Mouse (Mus musculus) right cerebral cortex, postnatal 14 days (tissue): Measurements from ENCODE around the gene Nmt1.

Experiments
- DNase-seq: peaks from one replicate; pipeline ENCODE4 v3.0.0; 2022

Nmt1 gene

GRCm38 (mm10) chr11:103081631-103082030 lies 53.6 kb downstream of the Nmt1 start:
- DNase-seq, result peak; percentile 5

- DNase-seq, result peak; percentile 6
These were observed 65.3 kb downstream of the Nmt1 start for GRCm38 (mm10) chr11:103093306-103093705.

- DNase-seq, result peak; percentile 3
These were observed 66.2 kb downstream of the Nmt1 start for GRCm38 (mm10) chr11:103093862-103094833.

- DNase-seq, result peak; percentile 3
These were observed 67.2 kb downstream of the Nmt1 start for GRCm38 (mm10) chr11:103095107-103095670.

- peak; percentile 4 for DNase-seq
These were observed 67.8 kb downstream of the Nmt1 start for GRCm38 (mm10) chr11:103095801-103096200.

GRCm38 (mm10) chr11:103096979-103097894 lies 69.2 kb downstream of the Nmt1 start:
- peak; percentile 3 for DNase-seq

GRCm38 (mm10) chr11:103098531-103099190 lies 70.7 kb downstream of the Nmt1 start:
- DNase-seq, result no peak

GRCm38 (mm10) chr11:103099352-103099940 lies 71.5 kb downstream of the Nmt1 start:
- DNase-seq, result no peak

- DNase-seq, result no peak
These were observed 72.4 kb downstream of the Nmt1 start for GRCm38 (mm10) chr11:103100361-103100760.

GRCm38 (mm10) chr11:103101481-103101865 lies 73.5 kb downstream of the Nmt1 start, which contains the start of the genes Plcd3 and Acbd4:
Gene Plcd3 (minus strand): TSS chr11:103101658.
Gene Acbd4 (plus strand): TSS chr11:103101682.
- peak; percentile 54 for DNase-seq

GRCm38 (mm10) chr11:103101866-103102501 lies 74.0 kb downstream of the Nmt1 start:
- DNase-seq, result peak; percentile 70

- DNase-seq, result peak; percentile 95
These were observed 74.8 kb downstream of the Nmt1 start for GRCm38 (mm10) chr11:103102725-103103349.

GRCm38 (mm10) chr11:103103621-103104020 lies 75.6 kb downstream of the Nmt1 start:
- no peak for DNase-seq

GRCm38 (mm10) chr11:103104469-103104868 lies 76.5 kb downstream of the Nmt1 start:
- no peak for DNase-seq

- DNase-seq, result no peak
These were observed 77.3 kb downstream of the Nmt1 start for GRCm38 (mm10) chr11:103105180-103105725.

GRCm38 (mm10) chr11:103105810-103106209 lies 77.8 kb downstream of the Nmt1 start:
- no peak for DNase-seq

- no peak for DNase-seq
These were observed 78.4 kb downstream of the Nmt1 start for GRCm38 (mm10) chr11:103106386-103106785.

- no peak for DNase-seq
These were observed 83.3 kb downstream of the Nmt1 start for GRCm38 (mm10) chr11:103111301-103111700.

GRCm38 (mm10) chr11:103111881-103112551 lies 84.0 kb downstream of the Nmt1 start:
- no peak for DNase-seq

- DNase-seq, result no peak
These were observed 84.5 kb downstream of the Nmt1 start for GRCm38 (mm10) chr11:103112552-103112912.
